Mouse (Mus musculus) midbrain, postnatal 0 days (tissue): ENCODE results near the gene Zfp324. TPM values are rescaled to one million over a fixed set of nuclear protein-coding genes. Genes with fewer than 3 reads are reported as not detected.

ENCODE experiments used
- ATAC-seq: fragments of 200-750 bp; cut with Nextera tagmentation; 2 replicates; pipeline ENCODE4 v1.8.0; 2017; ENCODE audit warnings: moderate number of reproducible peaks, mild to moderate bottlenecking, moderate TSS enrichment, moderate library complexity; ENCODE audit not compliant: low FRiP score
- DNase-seq: peaks from one replicate; pipeline ENCODE4 v3.0.0-alpha.2; 2015; ENCODE audit warnings: low spot score
- H3K27ac ChIP-seq: fragments of 300-500 bp; sonication (generic); 2 replicates; pipeline ENCODE4 v1.5.1; 2014; ENCODE audit warnings: low read depth, mild to moderate bottlenecking, low read length, mixed read lengths
- H3K27me3 ChIP-seq: fragments of 300-500 bp; sonication (generic); 2 replicates; pipeline ENCODE4 v1.6.1; 2014; ENCODE audit warnings: low read length, control low read depth, mixed read lengths; ENCODE audit not compliant: insufficient read depth
- H3K36me3 ChIP-seq: fragments of 300-500 bp; sonication (generic); 2 replicates; pipeline ENCODE4 v1.6.1; 2014; ENCODE audit warnings: low read length, control low read depth, mixed read lengths; ENCODE audit not compliant: insufficient read depth
- H3K4me1 ChIP-seq: fragments of 300-500 bp; sonication (generic); 2 replicates; pipeline ENCODE4 v1.6.1; 2014; ENCODE audit warnings: mild to moderate bottlenecking, control low read depth, antibody characterized with exemption, low read length, mixed read lengths; ENCODE audit not compliant: insufficient read depth
- H3K4me2 ChIP-seq: fragments of 300-500 bp; sonication (generic); 2 replicates; pipeline ENCODE4 v1.6.1; 2014; ENCODE audit warnings: low read depth, mild to moderate bottlenecking, low read length, mixed read lengths; ENCODE audit not compliant: poor library complexity, severe bottlenecking
- H3K4me3 ChIP-seq: fragments of 300-500 bp; sonication (generic); 2 replicates; pipeline ENCODE4 v1.5.1; 2014; ENCODE audit warnings: low read depth, mild to moderate bottlenecking, low read length, moderate library complexity
- H3K9ac ChIP-seq: fragments of 300-500 bp; sonication (generic); replicated peaks from 2 replicates; pipeline ENCODE4 v1.6.1; 2014; ENCODE audit warnings: mild to moderate bottlenecking, low read length, moderate library complexity, mixed read lengths; ENCODE audit not compliant: poor library complexity, severe bottlenecking
- H3K9me3 ChIP-seq: fragments of 300-500 bp; sonication (generic); 2 replicates; pipeline ENCODE4 v1.6.1; 2016; ENCODE audit warnings: low read length, control low read depth
- CTCF ChIP-seq: IDR thresholded peaks from 2 replicates; pipeline ENCODE4 v1.5.1; 2016; ENCODE audit warnings: antibody characterized with exemption, mild to moderate bottlenecking
- WGBS: fragments of 180-500 bp; shearing (Covaris S2); extraction: QIAGEN DNeasy Blood & Tissue Kit; methylation state at CpG from one replicate; pipeline ENCODE4 v1.1.7; 2014; 5-methylcytosine and 5-hydroxymethylcytosine counted together
- polyA plus RNA-seq: library from polyadenylated mRNA; unstranded; fragments of >200 nt; fragmentation: Nextera tagmentation; extraction: Ambion mirVana; gene quantifications from 2 replicates; pipeline ENCODE4 v1.2.1, GENCODE M21; 2015
- total RNA-seq: library from RNA; depleted of rRNA; stranded (reverse); fragments of >200 nt; gene quantifications from 2 replicates; pipeline ENCODE4 v1.2.3, GENCODE M21; 2014

Gene Zfp324
- total and polyA plus RNA-seq, 2 experiments from 2014 or later = 7.7 to 31.7 TPM

- WGBS = under 1% methylated on average over 49 of the region's 49 CpGs
- ATAC-seq = peak; percentile 99
- Histone ChIP-seq H3K4me1 (peaks cover 7% of the 10 kb centered on the region; the same call in 1 of the 2 replicates), H3K4me2 (peak within 1 kb of the TSS; percentile 62), H3K9me3 (no peaks in the 10 kb centered on the region), H3K27ac (peak within 1 kb of the TSS; percentile 91), H3K9ac (peak within 1 kb of the TSS; percentile 65), H3K27me3 (no peaks in the 10 kb centered on the region), H3K4me3 (peak within 1 kb of the TSS; percentile 54), H3K36me3 (peaks cover 11% of the 10 kb centered on the region)
- TF ChIP-seq CTCF = no peak
- peak; percentile 99 for DNase-seq
Observed at GRCm38 (mm10) chr7:12977682-12978389, 12.2 kb downstream of the Zfp324 start, which contains the start of gene Zfp446. Zfp446 (plus strand) TSS chr7:12977848.

DNA sequence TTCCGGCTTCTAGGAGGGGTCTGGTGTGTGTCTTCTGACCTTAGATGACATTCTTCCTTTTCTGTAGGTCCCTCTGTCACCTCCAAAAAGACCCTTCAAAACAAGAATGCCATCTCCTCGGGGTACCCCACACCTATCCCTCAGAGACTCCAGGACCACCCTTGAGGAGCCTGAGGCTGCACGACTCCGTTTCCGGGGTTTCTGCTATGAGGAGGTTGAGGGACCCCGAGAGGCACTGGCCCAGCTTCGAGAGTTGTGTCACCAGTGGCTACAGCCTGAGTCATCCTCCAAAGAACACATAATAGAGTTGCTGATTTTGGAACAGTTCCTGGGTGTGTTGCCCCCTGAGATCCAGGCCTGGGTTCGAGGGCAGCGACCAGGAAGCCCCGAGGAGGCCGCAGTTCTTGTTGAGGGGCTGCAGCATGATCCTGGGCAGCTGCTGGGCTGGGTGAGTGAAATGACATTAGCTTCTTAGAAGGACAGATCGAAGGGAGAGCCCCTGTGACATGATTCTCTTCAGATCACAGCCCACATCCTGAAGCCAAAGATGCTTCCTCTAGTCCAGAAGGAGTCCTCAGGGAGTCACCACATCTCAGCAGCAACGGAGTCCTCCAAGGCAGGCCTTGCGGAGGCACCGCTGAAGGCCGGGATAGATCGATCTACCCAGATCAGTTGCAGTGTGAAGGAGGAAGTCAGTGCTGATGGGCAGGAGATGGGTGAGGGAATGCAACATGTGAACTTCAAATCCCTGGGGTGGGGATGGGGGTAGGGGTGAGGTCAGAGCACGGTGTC is 13.5 kb downstream of the Zfp324 start:
- Histone ChIP-seq H3K4me2 (peak overlapping the region; percentile 62), H3K4me1 (peaks cover 7% of the 10 kb centered on the region; the same call in 1 of the 2 replicates), H3K27me3 (no peaks in the 10 kb centered on the region), H3K4me3 (peak overlapping the region; percentile 54; the same call in 1 of the 2 replicates), H3K9ac (0 out of 2 replicates have a peak overlapping the region, but pooled peaks have one; percentile 63), H3K9me3 (no peaks in the 10 kb centered on the region), H3K36me3 (peaks cover 11% of the 10 kb centered on the region), H3K27ac (peak overlapping the region; percentile 91; the same call in 1 of the 2 replicates)
- TF ChIP-seq CTCF = no peak
- WGBS = 90% methylated on average over 18 of the region's 18 CpGs
- no peak for DNase-seq
- no peak for ATAC-seq

DNA sequence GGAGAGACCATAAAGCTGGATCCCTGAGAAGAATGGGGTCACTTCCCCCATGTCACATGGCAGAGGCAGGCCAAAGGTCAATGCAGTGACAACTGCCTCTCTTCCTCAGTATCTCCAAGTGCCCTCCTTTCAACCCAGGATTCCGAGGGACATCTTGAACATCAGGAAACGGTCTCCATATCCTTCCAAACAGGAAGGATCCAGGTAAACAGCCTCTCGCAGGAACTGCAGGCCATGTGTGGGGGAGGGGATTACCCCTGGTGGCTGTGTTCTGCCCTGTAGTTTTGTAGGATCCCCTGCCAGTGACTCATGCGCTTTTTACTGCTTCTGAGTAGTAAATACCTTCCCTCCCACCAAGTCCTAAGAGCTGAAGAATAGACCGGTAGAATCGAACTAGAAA is 14.1 kb downstream of the Zfp324 start:
- ATAC-seq (no peak), DNase-seq (no peak)
- H3K9me3 ChIP-seq = no peaks in the 10 kb centered on the region
- H3K27me3 ChIP-seq = no peaks in the 10 kb centered on the region
- H3K27ac ChIP-seq = no peak overlapping the region
- H3K36me3 ChIP-seq = peaks cover 11% of the 10 kb centered on the region
- TF ChIP-seq CTCF = no peak
- peaks cover 7% of the 10 kb centered on the region; the same call in 1 of the 2 replicates for H3K4me1 ChIP-seq
- 79% methylated on average over 6 of the region's 6 CpGs for WGBS
- H3K4me3 ChIP-seq = no peak overlapping the region
- no peak overlapping the region for H3K4me2 ChIP-seq
- H3K9ac ChIP-seq = no peak overlapping the region

DNA sequence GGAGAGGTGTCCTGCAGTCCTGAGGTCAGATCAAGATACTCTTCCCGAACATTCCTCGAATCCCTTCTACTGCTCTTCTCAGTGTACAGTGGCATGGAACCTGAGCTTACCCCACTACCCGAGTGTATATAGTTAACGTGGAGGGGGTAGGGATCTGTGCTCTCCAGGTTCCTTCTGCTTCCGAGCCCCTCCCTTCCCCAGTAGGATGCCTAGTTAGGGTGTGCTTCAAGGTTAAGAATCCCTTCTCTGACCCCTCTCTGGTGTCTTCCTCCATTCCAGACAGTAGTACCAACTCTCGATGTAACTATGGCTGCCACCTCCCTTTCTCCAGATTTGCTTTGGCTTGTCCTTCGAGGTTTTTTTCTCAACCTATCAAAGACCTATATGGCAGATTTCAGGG is 14.7 kb downstream of the Zfp324 start:
- Histone ChIP-seq H3K4me2 (no peak overlapping the region), H3K36me3 (peaks cover 11% of the 10 kb centered on the region), H3K27me3 (no peaks in the 10 kb centered on the region), H3K4me3 (no peak overlapping the region), H3K9me3 (no peaks in the 10 kb centered on the region), H3K27ac (no peak overlapping the region), H3K4me1 (peaks cover 7% of the 10 kb centered on the region; the same call in 1 of the 2 replicates), H3K9ac (no peak overlapping the region)
- no peak for ATAC-seq
- no peak for TF ChIP-seq CTCF
- DNase-seq = no peak
- 94% methylated on average over 7 of the region's 7 CpGs for WGBS

DNA sequence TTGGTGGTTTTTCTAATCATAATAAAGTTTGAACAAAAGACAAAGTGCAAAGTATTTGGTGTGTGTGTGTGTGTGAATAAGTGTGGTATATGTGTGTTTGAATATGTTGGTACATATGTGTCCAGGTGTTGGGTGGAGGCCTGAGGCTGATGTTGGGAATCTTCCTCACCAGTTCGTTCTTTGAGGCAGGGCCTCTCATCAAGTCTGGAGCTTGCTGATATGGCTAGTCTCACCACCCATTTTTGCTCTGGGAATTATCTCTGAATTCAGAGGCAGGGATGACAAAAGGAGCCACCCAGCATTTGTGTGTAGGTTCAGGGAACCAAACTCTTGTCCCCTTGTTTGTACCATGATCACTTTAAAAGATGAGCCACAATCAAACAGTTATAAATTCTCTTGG is 20.1 kb downstream of the Zfp324 start:
- no peaks in the 10 kb centered on the region for H3K4me1 ChIP-seq
- peaks cover 11% of the 10 kb centered on the region for H3K36me3 ChIP-seq
- H3K4me2 ChIP-seq = no peak overlapping the region
- WGBS = 91% methylated on average over 1 of the region's 1 CpGs
- no peaks in the 10 kb centered on the region for H3K9me3 ChIP-seq
- H3K27ac ChIP-seq = no peak overlapping the region
- ATAC-seq (no peak), DNase-seq (no peak)
- no peaks in the 10 kb centered on the region for H3K27me3 ChIP-seq
- no peak overlapping the region for H3K4me3 ChIP-seq
- no peak overlapping the region for H3K9ac ChIP-seq
- no peak for TF ChIP-seq CTCF

DNA sequence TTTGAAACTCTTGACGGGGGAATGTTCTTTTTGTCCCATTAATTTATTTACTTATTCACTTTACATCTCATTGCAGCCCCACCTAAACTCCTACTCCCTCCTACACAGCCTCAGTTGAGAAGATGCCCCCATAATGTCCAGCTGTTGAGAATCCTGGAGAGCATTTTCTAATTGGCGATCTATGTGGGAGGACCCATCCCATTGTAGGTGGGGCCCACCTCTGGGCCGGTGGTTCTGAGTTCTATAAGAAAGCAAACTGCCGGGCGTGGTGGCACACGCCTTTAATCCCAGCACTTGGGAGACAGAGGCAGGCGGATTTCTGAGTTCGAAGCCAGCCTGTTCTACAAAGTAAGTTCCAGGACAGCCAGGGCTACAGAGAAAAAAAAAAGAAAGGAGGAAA is 21.3 kb downstream of the Zfp324 start:
- ATAC-seq (no peak), DNase-seq (no peak)
- Histone ChIP-seq H3K36me3 (peaks cover 6% of the 10 kb centered on the region), H3K4me1 (no peaks in the 10 kb centered on the region), H3K27ac (no peak overlapping the region), H3K9ac (no peak overlapping the region), H3K4me3 (no peak overlapping the region), H3K9me3 (no peaks in the 10 kb centered on the region), H3K4me2 (no peak overlapping the region), H3K27me3 (no peaks in the 10 kb centered on the region)
- no peak for TF ChIP-seq CTCF
- WGBS = 88% methylated on average over 8 of the region's 8 CpGs
